Mouse (Mus musculus) T-cell, adult 2 months (primary cell): Measurements from ENCODE around the gene Osbpl10.
A peak's percentile ranks its signal among the peaks of the same experiment; 100 is the strongest.

Source experiments
- DNase-seq: peaks from one replicate; pipeline ENCODE4 v3.0.0; 2022; ENCODE audit warnings: low spot score

The Osbpl10 gene

GRCm38 (mm10) chr9:115217984-115218383, 239.6 kb downstream of the Osbpl10 start:
- no peak for DNase-seq

DNA sequence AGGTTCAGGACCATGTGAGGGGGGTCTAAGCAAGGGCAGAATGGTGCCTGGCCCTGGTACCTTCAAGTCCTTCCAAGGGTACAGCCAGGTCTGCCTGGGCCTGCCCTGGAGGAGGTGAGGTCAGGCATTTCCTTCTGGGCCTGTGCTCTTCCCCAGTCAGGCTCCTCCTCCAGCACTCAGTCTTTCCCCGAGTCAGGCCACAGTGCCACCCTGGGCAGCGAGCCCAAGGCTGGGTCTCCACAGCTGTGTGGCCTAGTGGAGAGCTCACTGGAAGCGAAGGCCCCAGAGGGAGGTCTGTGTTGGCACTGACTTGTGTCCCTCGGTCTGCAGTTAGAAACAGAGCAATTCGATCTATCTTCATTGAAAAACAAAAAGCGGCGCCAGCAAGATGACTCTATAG, 242.1 kb downstream of the Osbpl10 start:
- DNase-seq, result no peak

DNA sequence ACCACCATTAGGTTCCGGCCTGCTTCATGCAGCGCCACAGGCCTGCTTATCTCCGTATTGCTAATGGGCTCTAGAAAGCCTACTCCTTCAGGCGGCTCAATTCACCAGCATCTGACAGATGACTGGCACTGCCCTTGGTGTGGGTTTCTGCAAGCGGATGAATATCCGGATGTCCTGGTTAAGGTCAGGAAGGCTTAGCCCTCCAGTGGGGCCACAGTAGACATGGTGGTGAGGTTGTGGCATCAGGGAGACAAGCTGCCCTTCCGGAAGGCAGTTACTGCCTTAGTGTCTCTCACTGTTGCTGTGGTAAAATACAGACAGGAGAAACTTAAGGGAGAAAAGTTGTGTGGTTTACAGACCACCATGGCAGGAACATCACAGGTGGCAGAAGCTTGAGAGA, 242.9 kb downstream of the Osbpl10 start:
- no peak for DNase-seq

GRCm38 (mm10) chr9:115224744-115225354, 246.5 kb downstream of the Osbpl10 start:
- no peak for DNase-seq

DNA sequence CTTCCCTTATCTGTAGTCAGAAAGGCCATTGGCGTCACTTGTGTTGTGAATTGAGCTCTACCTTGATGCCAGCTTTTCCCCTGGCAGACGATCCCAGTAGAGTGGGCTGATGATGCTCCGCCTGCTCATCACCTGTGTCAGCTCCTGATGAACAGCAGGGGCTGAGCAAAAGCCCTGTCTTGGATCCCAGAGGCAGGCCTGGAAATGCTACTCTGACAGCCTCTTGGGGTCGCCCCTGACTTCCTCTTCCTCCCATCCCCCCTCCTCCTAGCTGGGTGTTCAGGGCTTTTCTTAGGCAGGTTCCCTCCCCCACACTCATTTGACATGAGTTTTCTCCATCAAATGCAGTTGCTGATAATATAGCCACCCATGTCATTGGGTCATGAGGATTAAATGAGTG, 250.8 kb downstream of the Osbpl10 start:
- DNase-seq, result no peak

DNA sequence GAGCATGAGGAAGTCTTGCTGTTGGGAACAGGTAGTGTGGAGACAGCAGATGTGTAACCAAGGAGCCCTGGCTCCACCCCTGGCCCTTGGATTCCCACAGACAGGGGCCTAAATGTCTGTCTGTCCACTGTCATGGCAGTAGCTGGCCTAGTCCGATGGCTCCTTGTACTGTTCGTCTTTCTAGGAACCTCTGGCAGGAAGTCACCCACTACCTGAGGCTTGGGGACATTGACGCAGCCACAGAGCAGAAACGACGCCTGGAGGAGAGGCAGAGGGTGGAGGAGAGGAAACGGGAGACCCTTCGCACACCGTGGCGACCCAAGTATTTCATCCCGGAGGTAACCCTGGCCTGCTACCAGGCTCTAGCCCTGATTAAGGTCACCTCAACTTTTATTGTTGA, 251.3 kb downstream of the Osbpl10 start:
- DNase-seq, result no peak

GRCm38 (mm10) chr9:115230141-115230540, 251.8 kb downstream of the Osbpl10 start:
- no peak for DNase-seq

GRCm38 (mm10) chr9:115231476-115231875, 253.1 kb downstream of the Osbpl10 start:
- DNase-seq, result no peak

DNA sequence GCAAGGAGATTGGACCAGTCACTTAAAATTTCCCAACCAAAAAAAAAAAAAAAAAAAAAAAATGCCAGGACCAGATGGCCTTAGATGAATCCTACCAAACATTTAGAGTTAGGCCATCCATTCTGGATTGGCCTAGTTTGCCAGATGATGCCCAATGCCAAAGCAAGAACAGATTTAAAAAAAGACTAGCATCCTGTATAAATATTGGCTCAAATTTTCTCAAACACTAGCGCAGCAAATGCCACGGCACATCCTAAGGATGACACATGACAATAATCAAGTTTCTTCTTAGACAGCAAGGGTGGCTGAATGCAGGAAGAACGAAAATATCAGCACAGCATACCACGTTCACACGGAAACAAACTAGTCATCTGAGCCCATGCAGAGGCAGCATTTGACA, 255.4 kb downstream of the Osbpl10 start:
- no peak for DNase-seq

GRCm38 (mm10) chr9:115234561-115234960, 256.2 kb downstream of the Osbpl10 start:
- no peak for DNase-seq

DNA sequence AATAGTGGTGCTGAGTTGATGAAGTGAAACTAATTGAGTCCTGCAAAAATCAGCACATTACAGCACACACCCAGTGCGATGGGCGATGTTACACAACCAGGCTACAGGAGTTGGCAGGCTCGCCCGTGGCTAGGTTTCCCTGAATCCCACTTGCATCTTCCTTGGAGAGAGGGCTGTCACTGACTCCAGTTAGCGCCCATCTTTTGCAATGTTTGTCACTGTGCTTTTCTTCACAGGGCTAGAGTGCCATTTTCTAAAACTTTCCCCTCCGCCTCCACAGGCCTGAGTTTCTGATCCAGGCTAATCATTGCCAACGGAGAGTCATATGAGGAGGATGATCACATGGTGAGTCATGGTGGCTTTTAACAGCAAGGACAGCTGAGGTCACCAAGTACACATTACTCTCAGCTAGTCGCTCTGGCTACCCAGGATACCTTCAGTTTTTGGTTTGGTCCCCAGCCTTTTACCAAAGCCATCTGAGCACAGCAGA, 258.0 kb downstream of the Osbpl10 start:
- no peak for DNase-seq

DNA sequence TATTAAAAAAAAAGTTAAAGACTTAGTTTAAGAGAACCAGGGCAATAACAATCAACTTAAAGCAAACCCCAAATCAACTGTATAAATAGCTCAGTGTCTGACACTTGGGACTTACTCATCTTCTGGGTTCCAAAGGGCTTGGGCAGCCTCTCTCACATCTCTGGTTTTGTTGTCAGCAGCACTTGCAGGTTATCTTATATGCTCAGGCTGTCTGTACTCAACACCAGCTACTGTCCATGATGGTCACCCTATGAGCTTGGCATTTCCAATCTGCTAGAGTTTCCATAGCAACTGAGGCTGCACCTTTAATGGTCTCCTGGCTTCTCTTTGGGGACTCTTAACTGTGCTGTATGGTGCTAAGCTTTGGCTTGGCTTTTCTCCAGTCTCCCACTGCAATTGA, 259.6 kb downstream of the Osbpl10 start:
- DNase-seq, result no peak

GRCm38 (mm10) chr9:115239861-115240260, 261.5 kb downstream of the Osbpl10 start:
- no peak for DNase-seq

DNA sequence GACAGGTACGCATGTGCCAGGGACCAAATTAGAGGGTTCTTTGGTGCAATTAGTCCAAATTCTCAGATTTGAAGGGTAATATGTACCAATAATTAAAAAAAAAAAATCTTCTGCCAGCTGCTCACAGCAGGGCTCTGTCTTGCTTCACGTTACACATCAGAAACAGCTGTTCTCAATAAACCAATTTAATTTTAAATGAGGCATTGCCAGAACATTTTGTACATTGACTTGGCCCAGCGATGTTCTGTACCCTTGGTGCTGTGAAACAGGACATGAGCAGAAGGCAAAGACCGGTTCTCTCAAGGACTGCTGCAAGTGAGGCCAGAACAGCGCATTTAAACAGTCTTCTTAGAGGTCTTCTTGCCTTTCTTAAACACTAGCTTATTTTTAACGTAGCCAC, 265.3 kb downstream of the Osbpl10 start:
- DNase-seq, result no peak

GRCm38 (mm10) chr9:115245092-115245491, 266.7 kb downstream of the Osbpl10 start:
- no peak for DNase-seq

DNA sequence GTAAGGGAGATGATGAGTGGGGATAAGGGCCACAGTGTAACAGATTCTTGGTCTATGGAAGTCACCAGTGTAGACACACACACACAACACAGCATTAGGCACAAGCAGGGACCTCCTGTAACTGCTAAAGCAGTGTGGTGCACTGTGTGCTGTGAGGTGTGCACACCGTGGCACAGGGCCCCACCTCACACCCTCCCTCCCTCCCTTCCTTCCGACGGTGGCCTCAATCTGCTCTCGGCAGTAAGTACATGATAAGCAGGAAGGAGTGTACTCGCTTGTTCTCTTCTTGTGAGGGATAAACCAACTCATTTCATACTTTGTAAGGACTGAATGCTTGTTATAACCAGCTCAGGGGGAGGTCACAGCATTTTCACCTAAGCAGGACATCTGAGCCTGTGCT, 270.8 kb downstream of the Osbpl10 start:
- DNase-seq, result no peak

GRCm38 (mm10) chr9:115257733-115258286, 279.4 kb downstream of the Osbpl10 start:
- DNase-seq, result no peak

- no peak for DNase-seq
Observed at GRCm38 (mm10) chr9:115259866-115260265, 281.5 kb downstream of the Osbpl10 start.

DNA sequence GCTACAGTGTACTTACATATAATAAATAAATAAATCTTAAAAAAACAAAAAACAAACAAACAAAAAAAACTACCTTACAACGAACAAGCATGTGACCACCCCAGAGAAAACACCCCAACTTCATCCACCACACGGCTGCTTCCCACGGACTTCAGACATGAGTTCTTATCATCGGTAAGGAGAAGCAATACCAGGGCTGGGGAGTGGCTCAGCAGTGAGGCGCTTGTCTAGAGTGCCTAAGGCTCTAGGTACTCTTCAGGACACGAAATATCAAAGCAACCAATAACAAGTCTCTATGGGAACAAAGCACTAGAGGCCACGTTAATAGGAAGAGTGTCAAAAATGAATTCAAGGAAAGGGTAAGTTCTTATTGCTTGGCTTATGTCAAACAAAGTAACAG, 282.1 kb downstream of the Osbpl10 start:
- no peak for DNase-seq

DNA sequence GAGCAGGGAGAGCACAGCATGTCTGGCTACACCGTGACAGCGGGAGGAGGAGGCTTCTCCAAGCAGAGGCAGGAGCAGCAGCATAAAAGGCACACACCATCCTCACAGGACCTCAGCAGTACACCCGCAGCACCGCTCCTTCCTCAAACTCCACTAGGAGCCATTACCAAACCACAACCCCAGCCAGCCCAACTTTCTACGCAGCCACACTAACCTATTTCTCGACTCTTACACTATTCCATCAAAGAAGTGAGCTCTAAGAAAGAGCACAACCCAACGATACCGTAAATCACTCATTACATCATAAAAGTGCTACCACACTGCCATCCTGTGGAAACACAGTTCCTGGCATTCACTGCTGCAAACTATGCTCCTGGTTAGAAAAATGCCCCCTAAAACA, 283.1 kb downstream of the Osbpl10 start:
- no peak for DNase-seq

DNA sequence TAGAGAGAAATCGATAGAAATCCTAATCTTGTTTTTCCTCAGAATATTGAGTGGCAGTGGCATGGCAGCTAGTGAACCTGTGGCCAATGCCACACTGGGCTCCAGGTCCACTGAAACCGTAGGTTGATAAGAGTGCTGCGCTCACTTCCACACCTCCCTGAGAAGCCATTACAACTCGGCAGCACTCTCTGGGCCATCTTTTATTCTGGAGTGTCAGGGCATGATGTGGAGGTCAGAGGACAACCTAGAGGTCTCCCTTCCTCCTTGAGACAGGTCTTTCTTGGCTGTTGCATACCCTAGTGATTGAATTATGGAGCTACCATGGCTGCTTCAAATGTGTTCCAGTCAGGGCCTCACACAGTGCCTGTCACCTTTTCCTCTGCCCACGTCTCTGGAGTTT, 283.5 kb downstream of the Osbpl10 start:
- no peak for DNase-seq

DNA sequence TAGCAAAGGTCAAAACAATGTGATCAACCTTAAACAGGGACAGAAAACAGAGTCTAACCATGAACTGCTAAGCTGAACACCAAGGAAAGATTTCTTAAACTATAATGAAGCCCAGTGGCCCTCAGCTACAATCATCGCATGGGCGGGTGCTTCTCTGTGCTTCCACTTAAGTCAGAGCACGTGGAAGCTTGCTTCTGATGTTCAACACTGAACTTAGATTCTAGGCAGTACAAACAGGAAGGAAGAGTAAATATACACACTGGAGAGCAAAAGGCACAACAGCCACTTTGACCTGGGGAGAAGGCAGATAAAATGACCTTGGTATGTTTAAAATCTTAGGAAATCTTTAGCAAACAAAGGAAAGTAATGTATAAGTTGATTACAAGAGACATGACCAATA, 293.2 kb downstream of the Osbpl10 start:
- no peak for DNase-seq

GRCm38 (mm10) chr9:115272451-115272850, 294.1 kb downstream of the Osbpl10 start:
- DNase-seq, result peak; percentile 16

DNA sequence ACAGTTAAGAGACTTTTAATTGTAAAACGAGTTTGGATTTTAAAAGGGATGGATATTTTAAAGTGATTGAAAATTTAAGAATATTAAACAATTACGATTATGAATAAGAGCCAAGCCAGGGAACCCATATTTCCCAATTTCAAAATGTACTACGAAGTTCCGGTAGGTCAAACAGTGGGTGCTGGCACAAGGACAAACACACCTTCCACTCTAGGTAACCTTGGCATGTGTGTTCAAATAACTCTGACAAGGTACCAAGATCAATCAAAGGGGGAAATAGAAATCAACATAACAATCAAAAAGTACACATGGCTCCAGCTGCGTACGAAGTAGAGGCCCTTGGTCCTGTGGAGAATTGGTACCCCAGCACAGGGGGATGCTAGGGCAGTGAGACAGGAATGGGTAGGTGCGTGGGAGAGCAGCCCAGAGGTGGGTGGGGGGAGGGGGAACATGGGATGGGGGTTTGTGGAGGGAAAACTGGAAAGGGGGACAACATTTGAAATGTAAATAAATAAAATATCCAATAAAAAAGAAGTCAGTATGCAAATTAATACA, 294.8 kb downstream of the Osbpl10 start:
- no peak for DNase-seq
